Mouse (Mus musculus): ENCODE data around the gene Osr1.

The Osr1 gene

GRCm38 (mm10) chr12:9569971-9570370 lies at the start of gene Osr1:
Osr1 (plus strand) TSS chr12:9570116.
- peak; percentile 78 for DNase-seq (ENCODE audit: low spot score)

DNA sequence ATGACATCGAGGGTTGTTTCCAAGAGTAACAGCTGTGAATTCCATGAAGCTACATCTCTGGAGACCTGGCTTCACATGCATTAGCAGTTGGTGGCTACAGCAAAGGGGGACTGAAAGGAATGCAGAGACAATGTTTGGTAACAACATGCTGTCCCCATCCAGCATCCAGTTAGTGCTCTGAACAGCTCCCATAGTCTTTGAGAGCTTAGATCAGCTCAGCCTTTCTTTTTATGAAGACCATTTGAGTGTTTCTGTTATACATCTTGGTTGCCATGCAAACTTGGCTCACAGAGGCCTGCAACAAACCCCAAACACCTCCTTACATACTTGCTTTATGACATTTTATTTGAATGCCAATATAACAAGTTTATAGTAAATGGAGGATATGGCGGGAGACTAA lies 19.6 kb upstream of the Osr1 start:
- DNase-seq (ENCODE audit: low spot score): no peak

GRCm38 (mm10) chr12:9564956-9565355 lies 5.0 kb upstream of the Osr1 start:
- DNase-seq (ENCODE audit: low spot score): no peak

- DNase-seq (ENCODE audit: low spot score): no peak
Measured at GRCm38 (mm10) chr12:9570496-9570995, 630 bp downstream of the Osr1 start.

DNA sequence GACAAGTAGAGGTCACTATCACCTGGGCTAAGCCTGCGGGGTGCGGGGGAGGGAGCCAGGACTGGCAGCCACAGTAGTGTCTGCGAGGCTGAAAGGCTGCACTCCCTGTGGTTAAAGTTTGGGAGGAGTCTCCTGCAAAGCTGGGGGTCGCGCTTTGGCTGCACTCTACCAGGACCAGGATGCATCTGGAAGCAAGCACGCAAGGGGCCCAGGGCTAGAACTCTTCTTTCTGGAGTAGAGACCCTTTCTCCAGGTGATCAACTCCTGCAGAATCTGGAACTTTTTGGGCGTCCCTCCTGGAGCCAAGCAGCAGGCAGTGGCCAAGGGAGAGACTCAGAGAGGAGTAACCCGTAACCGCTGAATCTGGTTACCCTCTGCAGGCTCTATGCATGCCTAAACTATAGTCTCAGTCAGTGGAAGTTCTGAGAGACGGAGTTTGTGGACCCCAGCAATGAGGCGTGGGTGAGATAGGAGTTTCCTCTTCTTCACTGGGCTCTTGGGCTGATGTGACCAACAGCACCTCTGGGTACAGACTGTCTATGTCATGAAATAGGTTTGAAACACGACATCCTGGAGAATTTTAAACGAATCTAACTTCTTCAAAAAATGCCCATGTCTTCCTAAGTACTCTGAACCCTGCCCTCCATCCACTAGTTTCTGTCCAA lies 1.5 kb downstream of the Osr1 start:
- DNase-seq (ENCODE audit: low spot score): no peak

GRCm38 (mm10) chr12:9572022-9572421 lies 2.1 kb downstream of the Osr1 start:
- no peak for DNase-seq (ENCODE audit: low spot score)

DNA sequence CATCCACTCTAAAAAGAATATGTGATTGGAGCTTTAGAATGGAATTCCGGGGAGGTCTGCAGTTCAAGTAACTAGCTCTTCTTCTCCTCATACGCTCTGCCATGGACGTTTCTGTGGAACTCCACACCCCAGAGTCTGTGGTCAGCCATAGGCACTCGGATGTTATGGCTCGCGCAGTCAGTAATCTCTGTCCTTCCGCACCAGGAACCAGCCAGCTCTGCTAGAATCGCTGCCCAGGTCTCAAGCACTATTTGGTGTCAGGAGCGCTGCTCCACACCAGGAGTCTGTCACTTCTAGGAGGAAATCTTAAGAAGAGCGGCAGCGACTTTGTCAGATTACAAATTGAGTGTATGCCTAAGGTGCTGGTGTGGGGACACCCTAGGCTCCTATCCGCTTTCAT lies 3.8 kb downstream of the Osr1 start:
- no peak for DNase-seq (ENCODE audit: low spot score)

- DNase-seq (ENCODE audit: low spot score): peak; percentile 78
Measured at GRCm38 (mm10) chr12:9574244-9574871, 4.4 kb downstream of the Osr1 start.

DNA sequence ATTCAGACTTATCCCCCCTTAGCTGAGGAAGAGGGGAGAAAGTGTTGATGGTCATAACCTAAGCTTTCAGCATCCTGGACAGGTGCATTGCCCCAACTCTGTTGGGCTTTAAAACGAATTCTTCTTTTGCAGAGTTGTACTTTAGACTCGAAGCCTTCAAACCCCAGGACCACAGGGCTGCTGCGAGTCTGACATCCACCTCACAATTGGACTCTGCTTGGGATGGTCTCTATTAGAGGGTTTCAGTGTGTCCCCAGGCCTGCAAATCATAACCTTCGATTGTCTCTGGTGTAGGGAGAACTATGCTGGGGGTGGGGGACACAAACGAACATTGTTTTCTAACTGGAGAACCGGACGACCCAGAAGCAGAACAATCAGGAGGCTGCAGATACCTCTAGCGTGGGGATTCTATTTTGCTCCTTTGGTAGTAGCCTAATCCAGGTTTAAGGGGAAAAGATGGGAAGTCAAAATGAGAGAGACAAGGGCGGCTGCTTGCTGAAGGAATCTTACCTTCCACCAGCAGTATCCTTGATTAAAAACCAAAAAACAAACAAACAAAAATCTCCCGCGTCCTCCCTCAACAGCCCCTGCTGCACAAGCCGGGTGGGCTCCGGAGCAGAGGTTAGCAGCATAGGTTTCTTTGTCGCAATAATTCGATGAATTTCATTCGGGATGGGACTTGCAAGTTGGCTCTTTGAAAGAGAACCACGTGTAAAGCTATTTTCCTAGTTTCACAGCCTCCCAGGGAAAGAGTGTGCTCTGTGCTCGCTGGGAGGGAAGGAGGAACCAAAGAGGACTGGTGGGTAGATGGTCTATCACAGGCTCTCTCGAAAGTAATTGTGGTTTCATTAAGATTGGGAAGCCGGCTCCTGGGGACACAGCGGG lies 5.5 kb downstream of the Osr1 start:
- no peak for DNase-seq (ENCODE audit: low spot score)

GRCm38 (mm10) chr12:9576043-9576538 lies 6.2 kb downstream of the Osr1 start:
- no peak for DNase-seq (ENCODE audit: low spot score)

DNA sequence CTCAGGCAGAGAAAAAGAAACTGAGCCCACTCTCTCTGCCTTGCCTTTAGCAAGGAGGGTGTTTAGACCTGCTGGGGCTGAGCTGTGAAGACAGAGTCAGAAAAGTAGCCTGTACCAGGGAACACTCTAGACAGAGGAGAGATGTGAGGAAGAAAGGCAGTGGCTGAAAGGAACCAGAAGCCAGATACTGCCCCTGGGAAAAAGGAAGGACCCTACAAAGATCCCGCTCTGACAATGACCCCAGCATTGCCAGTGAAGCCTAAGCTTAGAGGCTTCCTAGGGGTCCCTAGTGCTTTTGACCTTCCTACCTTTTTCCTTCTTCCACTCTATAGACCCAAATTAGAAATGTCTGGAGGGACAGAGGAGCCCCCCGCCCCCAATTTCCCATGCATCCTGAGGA lies 7.7 kb downstream of the Osr1 start:
- no peak for DNase-seq (ENCODE audit: low spot score)

GRCm38 (mm10) chr12:9578591-9578990 lies 8.7 kb downstream of the Osr1 start:
- DNase-seq (ENCODE audit: low spot score): no peak

DNA sequence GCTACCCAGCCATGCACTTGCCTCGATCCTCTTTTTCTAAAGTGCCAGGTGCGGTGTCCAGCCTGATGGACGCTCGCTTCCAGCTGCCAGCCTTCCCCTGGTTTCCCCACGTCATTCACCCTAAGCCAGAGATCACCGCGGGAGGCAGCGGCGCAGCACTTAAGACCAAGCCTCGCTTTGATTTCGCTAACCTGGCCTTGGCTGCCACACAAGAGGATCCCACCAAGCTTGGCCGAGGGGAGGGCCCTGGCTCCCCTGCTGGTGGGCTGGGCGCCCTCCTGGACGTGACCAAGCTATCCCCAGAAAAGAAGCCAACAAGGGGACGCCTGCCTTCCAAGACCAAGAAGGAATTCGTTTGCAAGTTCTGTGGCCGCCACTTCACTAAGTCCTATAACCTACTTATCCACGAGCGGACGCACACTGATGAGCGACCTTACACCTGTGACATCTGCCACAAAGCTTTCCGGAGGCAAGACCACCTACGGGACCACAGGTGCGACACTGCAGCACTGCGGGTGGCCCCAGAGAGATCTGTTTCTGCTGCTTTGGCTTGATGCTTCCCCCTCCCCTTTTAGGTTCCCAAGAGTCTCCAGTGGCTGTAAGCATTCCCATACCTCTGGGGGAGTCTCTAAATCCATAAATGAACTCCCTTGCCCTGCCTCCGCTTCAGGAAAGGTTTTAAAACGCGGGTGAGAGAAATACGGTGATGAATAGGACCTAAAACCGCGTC lies 9.6 kb downstream of the Osr1 start:
- DNase-seq (ENCODE audit: low spot score): no peak

DNA sequence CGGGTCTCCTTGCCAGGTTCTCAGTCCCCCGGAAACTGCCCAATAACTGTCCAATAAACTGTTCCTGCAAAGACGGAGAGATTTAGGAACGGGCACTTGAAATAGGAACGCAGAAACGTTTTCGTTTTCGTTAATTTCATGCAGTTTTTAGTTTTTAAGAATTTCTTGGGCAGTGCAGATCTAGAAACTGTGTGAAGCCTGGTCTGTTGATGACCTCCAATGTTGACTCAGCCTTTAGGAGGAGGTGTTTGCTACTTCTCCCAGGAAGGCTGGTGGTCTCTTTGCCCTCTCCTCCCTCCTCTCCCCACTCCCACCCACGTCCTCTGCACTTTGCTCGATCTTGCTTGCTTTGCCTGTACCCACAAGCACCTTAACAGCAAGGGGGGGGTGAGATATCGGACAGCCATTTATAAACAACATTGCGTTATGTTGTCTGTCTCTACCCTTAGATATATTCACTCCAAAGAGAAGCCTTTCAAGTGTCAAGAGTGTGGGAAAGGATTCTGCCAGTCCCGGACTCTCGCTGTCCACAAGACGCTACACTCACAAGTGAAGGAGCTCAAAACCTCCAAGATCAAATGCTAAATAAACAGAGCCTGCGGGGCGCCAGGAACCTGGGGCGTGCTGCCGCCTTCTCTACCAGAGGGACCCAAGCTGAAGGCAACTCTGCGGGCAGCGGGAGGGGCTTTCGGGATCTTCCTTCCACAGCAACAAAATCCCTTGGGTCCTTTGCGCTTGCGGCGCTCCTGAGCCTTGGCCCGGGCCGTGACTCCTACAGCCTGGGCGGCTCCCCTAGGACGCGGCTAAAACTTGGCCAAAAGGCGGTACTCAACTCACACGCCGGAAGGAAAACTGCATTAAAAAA lies 10.4 kb downstream of the Osr1 start:
- no peak for DNase-seq (ENCODE audit: low spot score)

DNA sequence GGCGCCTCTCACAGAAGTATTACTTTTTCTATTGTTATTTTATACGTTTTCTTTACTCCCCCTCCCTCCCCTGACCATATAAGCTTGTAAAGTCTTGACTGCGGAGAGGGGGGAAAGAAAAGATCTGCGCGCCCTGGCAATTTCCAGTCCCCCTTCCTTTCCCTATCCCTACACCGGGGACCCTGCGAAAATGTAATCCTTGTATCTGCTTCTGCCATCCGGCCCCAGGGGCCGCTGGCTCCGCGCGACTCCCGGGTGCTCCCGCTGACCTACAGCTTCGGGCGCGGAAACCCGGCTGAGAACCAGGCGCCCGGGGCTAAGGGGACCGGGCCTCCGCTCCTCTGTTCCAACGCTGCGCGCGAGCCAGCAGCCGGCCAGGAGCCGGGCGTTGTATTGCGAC lies 11.1 kb downstream of the Osr1 start:
- no peak for DNase-seq (ENCODE audit: low spot score)

- no peak for DNase-seq (ENCODE audit: low spot score)
Measured at GRCm38 (mm10) chr12:9581506-9581905, 11.6 kb downstream of the Osr1 start.

GRCm38 (mm10) chr12:9582248-9582995 lies 12.5 kb downstream of the Osr1 start:
- DNase-seq (ENCODE audit: low spot score): no peak

DNA sequence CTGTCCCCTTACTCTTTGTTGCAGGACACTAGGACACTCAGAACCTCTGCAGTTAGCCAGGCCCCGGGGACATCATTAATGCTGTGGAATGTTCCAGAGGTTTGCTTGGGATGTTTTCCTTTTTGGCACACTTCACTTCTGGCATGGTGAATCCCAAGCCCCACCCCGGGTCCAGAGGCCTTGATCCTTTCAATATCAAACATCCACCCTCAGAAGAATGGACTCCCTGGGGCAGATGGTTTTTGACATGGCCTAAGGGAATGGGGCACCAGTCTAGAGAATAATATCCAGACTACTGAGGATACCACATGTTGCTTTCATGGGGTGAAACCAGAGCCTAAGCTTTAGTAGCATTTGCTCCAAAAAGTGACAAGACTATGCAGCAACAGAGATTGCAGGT lies 13.5 kb downstream of the Osr1 start:
- no peak for DNase-seq (ENCODE audit: low spot score)

DNA sequence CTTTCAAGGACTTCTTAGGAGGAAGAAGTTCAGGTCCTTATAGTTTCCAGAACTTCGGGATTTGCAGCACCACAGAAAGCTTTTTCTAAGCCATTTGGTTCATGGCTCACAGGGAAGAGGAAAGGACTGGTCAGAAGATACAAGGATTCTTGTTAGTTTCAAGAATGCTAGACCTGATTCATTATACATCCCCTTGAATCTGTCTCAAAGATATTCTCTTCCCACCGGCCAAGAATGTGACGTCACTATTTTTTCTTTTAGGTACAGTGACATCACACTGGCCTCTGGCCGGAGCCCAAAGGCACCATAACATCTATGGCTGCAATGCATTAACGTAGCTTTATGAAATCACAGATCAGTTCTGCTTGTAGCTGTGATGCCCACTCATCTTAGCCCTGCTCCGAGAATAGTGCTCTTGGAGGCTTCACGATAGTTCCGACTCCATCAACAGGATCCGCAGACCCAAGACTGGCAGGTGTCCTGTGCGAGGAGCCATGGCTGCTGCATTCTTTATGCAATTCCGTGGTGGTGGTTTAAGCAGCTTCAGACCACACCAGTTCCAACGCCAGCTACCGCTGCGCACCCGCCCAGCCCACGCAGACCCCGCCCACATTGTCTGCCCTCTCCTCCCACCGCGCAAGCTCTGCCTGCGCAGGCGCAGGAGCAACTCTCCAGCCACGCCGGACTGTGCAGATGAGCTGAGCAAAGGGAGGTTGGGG lies 14.6 kb downstream of the Osr1 start:
- DNase-seq (ENCODE audit: low spot score): peak; percentile 92

DNA sequence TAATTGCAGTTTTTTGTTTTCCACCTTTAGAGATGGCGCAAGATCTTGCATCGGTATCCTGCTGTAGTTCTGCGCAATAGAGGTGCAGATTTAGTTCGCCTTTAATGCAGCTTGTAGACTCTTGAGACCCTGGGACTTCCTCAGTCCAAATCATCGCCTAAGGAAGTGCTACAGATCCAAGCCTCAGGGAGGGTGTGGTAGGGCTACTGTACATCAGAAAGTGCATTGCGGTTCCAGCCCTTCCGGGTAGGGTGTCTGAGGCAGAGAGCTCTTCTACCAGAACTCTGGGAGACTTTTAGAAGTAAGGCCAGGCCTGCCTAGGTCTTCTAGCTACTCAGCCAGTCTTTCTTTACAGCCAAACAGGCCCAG lies 15.2 kb downstream of the Osr1 start:
- DNase-seq (ENCODE audit: low spot score): no peak
